Mouse (Mus musculus): ENCODE results near the gene Erf. TPM values are rescaled to one million over a fixed set of nuclear protein-coding genes. Genes with fewer than 3 reads are reported as not detected.

Erf gene
- polyA plus RNA-seq, 1 experiment from 2014 or later, result 7.8 TPM

DNA sequence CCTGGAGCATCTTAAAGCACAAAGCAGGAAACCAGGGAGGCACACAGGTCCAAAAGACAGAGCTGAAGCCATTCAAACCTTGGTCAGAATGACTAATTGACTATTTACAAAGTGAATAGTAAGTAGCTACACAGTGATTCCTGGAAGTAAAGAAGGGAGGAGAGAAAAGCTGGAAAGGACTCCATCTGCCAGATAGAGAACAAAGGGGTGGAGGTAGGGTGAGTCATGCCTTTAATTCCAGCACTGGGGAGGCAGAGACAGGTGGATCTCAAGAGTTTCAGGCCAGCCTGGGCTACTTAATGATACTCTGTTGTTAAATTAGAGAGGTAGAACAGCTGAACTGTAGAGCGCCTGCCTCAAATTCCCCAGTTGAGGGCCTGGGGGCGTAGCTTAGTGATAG is 36.4 kb downstream of the Erf start:
- no peaks in the 10 kb centered on the region for H3K9me3 ChIP-seq (ENCODE audit: control insufficient read depth)
- H3K4me3 ChIP-seq (ENCODE audit: low read depth, low read length), result no peak overlapping the region
- ATAC-seq, result no peak
- TF ChIP-seq CTCF (IDR thresholded peaks at IDR 0.05; ENCODE audit: low read depth), result no peak
- peaks cover 2% of the 10 kb centered on the region; the same call in 1 of the 2 replicates for H3K4me1 ChIP-seq (replicated peaks; ENCODE audit: control insufficient read depth, insufficient read depth, low read length)
- H3K27me3 ChIP-seq (replicated peaks; ENCODE audit: control insufficient read depth, insufficient read depth, low read length), result no peaks in the 10 kb centered on the region
- 95% methylated on average over 2 of the region's 2 CpGs for WGBS
- no peak overlapping the region for H3K27ac ChIP-seq (ENCODE audit: low read depth, low read length)
- no peak overlapping the region for H3K4me2 ChIP-seq (replicated peaks; ENCODE audit: low read depth)
- H3K9ac ChIP-seq (ENCODE audit: low read depth, low read length), result no peak overlapping the region
- H3K36me3 ChIP-seq (ENCODE audit: control insufficient read depth, insufficient read depth), result peaks cover 36% of the 10 kb centered on the region; the same call in 1 of the 2 replicates

GRCm38 (mm10) chr7:25213099-25213498 is 37.5 kb downstream of the Erf start:
- no peak for TF ChIP-seq CTCF (IDR thresholded peaks at IDR 0.05; ENCODE audit: low read depth)
- ATAC-seq, result no peak
- no peak overlapping the region for H3K9ac ChIP-seq (ENCODE audit: low read depth, low read length)
- peaks cover 36% of the 10 kb centered on the region; the same call in 1 of the 2 replicates for H3K36me3 ChIP-seq (ENCODE audit: control insufficient read depth, insufficient read depth)
- H3K4me1 ChIP-seq (replicated peaks; ENCODE audit: control insufficient read depth, insufficient read depth, low read length), result peaks cover 2% of the 10 kb centered on the region; the same call in 1 of the 2 replicates
- no peak overlapping the region for H3K4me3 ChIP-seq (ENCODE audit: low read depth, low read length)
- no peaks in the 10 kb centered on the region for H3K9me3 ChIP-seq (ENCODE audit: control insufficient read depth)
- no peak overlapping the region for H3K4me2 ChIP-seq (replicated peaks; ENCODE audit: low read depth)
- H3K27ac ChIP-seq (ENCODE audit: low read depth, low read length), result no peak overlapping the region
- H3K27me3 ChIP-seq (replicated peaks; ENCODE audit: control insufficient read depth, insufficient read depth, low read length), result no peaks in the 10 kb centered on the region
- 61% methylated on average over 3 of the region's 3 CpGs for WGBS

- no peak overlapping the region for H3K27ac ChIP-seq (ENCODE audit: low read depth, low read length)
- H3K9ac ChIP-seq (ENCODE audit: low read depth, low read length), result no peak overlapping the region
- no peaks in the 10 kb centered on the region for H3K9me3 ChIP-seq (ENCODE audit: control insufficient read depth)
- no peak overlapping the region for H3K4me3 ChIP-seq (ENCODE audit: low read depth, low read length)
- 86% methylated on average over 4 of the region's 4 CpGs for WGBS
- no peak for ATAC-seq
- no peak for TF ChIP-seq CTCF (IDR thresholded peaks at IDR 0.05; ENCODE audit: low read depth)
- no peaks in the 10 kb centered on the region for H3K27me3 ChIP-seq (replicated peaks; ENCODE audit: control insufficient read depth, insufficient read depth, low read length)
- no peak overlapping the region for H3K4me2 ChIP-seq (replicated peaks; ENCODE audit: low read depth)
- H3K4me1 ChIP-seq (replicated peaks; ENCODE audit: control insufficient read depth, insufficient read depth, low read length), result no peaks in the 10 kb centered on the region; the same call in 1 of the 2 replicates
- H3K36me3 ChIP-seq (ENCODE audit: control insufficient read depth, insufficient read depth), result peaks cover 49% of the 10 kb centered on the region; the same call in 1 of the 2 replicates
These were observed 40.1 kb downstream of the Erf start for GRCm38 (mm10) chr7:25210482-25210881.

- peaks cover 47% of the 10 kb centered on the region; the same call in 1 of the 2 replicates for H3K36me3 ChIP-seq (ENCODE audit: control insufficient read depth, insufficient read depth)
These were observed 41.4 kb downstream of the Erf start for GRCm38 (mm10) chr7:25209161-25209622.

DNA sequence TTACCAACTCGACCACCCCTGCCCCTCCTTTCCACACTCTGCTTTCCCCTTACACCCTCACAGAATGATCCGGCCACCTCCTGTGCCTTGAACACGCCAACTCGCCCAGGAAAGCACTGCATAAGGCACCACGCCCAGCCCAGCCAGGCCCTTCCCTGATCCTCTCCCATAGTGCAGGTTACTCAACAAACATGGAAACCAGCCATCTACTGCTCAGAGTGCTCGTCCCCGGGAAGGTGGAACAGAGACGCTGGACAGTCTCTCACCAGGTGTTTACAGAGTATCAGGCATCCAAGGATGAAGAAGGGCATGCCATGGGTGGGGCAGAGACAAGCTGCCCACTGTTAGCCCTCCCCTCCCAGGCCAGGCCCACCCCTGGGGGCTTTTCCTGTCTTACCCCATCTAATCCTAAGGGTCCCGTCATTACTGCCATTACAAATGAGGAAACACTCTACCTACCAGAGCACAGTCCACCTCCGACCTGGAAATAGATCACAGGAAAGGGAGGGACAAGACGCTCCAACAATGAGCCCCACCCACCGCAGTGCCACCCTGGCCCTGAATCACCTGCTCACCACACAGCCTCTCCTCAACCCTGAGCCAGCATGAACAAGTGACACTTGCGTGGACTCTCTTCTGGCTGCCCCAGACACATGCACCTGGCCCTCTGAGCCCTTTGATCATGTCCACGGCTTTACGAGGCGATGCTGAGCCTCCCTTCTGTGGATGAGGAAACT is 44.3 kb downstream of the Erf start:
- no peak overlapping the region for H3K4me2 ChIP-seq (replicated peaks; ENCODE audit: low read depth)
- H3K27ac ChIP-seq (ENCODE audit: low read depth, low read length), result peak overlapping the region; percentile 41; the same call in 1 of the 2 replicates
- WGBS, result 57% methylated on average over 16 of the region's 16 CpGs
- no peak overlapping the region for H3K9ac ChIP-seq (ENCODE audit: low read depth, low read length)
- peak; percentile 48 for ATAC-seq
- TF ChIP-seq CTCF (IDR thresholded peaks at IDR 0.05; ENCODE audit: low read depth), result no peak
- H3K4me1 ChIP-seq (replicated peaks; ENCODE audit: control insufficient read depth, insufficient read depth, low read length), result no peaks in the 10 kb centered on the region; the same call in 1 of the 2 replicates
- peaks cover 60% of the 10 kb centered on the region; the same call in 1 of the 2 replicates for H3K36me3 ChIP-seq (ENCODE audit: control insufficient read depth, insufficient read depth)
- H3K9me3 ChIP-seq (ENCODE audit: control insufficient read depth), result no peaks in the 10 kb centered on the region
- H3K4me3 ChIP-seq (ENCODE audit: low read depth, low read length), result no peak overlapping the region
- H3K27me3 ChIP-seq (replicated peaks; ENCODE audit: control insufficient read depth, insufficient read depth, low read length), result no peaks in the 10 kb centered on the region

More at GRCm38 (mm10) chr7:25209161-25209622, 41.4 kb downstream of the Erf start:
- no peak for TF ChIP-seq CTCF (IDR thresholded peaks at IDR 0.05; ENCODE audit: low read depth)
- 37% methylated on average over 3 of the region's 3 CpGs for WGBS
- Histone ChIP-seq H3K27ac (ENCODE audit: low read depth, low read length) (no peak overlapping the region), H3K9ac (ENCODE audit: low read depth, low read length) (no peak overlapping the region), H3K4me3 (ENCODE audit: low read depth, low read length) (no peak overlapping the region), H3K4me1 (replicated peaks; ENCODE audit: control insufficient read depth, insufficient read depth, low read length) (no peaks in the 10 kb centered on the region; the same call in 1 of the 2 replicates), H3K27me3 (replicated peaks; ENCODE audit: control insufficient read depth, insufficient read depth, low read length) (no peaks in the 10 kb centered on the region), H3K4me2 (replicated peaks; ENCODE audit: low read depth) (no peak overlapping the region), H3K9me3 (ENCODE audit: control insufficient read depth) (no peaks in the 10 kb centered on the region)
- ATAC-seq, result peak; percentile 60

GRCm38 (mm10) chr7:25205355-25206093 is 45.0 kb downstream of the Erf start:
- no peak overlapping the region; the same call in 1 of the 2 replicates for H3K27ac ChIP-seq (ENCODE audit: low read depth, low read length)
- 53% methylated on average over 16 of the region's 16 CpGs for WGBS
- no peak for ATAC-seq
- H3K27me3 ChIP-seq (replicated peaks; ENCODE audit: control insufficient read depth, insufficient read depth, low read length), result no peaks in the 10 kb centered on the region
- H3K4me3 ChIP-seq (ENCODE audit: low read depth, low read length), result no peak overlapping the region
- H3K4me2 ChIP-seq (replicated peaks; ENCODE audit: low read depth), result no peak overlapping the region; the same call in 1 of the 2 replicates
- no peaks in the 10 kb centered on the region for H3K9me3 ChIP-seq (ENCODE audit: control insufficient read depth)
- no peak for TF ChIP-seq CTCF (IDR thresholded peaks at IDR 0.05; ENCODE audit: low read depth)
- no peaks in the 10 kb centered on the region; the same call in 1 of the 2 replicates for H3K4me1 ChIP-seq (replicated peaks; ENCODE audit: control insufficient read depth, insufficient read depth, low read length)
- H3K36me3 ChIP-seq (ENCODE audit: control insufficient read depth, insufficient read depth), result peaks cover 53% of the 10 kb centered on the region; the same call in 1 of the 2 replicates
- H3K9ac ChIP-seq (ENCODE audit: low read depth, low read length), result no peak overlapping the region
